Mouse (Mus musculus) left cerebral cortex, postnatal 10 days (tissue): Measurements from ENCODE around the gene Il17c. TPM values are rescaled to one million over a fixed set of nuclear protein-coding genes. Genes with fewer than 3 reads are reported as not detected.

Source experiments
- DNase-seq, 2 experiments: peaks; one replicate each; pipeline ENCODE4 v3.0.0; 2021 to 2022; ENCODE audit warnings: low spot score in 2 of 2, mixed read lengths in 1 of 2; ENCODE audit errors: extremely low spot score in 1 of 2
- intact Hi-C: fragments of 180-260 bp; cut with DNase I; formaldehyde crosslinking; loops from one replicate; pipeline ENCODE4 v1.15.1; 2025
- total RNA-seq, 2 experiments: library from RNA; stranded (reverse); gene quantifications; 2 replicates each; pipeline ENCODE4 v1.2.3; 2021

Gene Il17c
- total RNA-seq, 2 experiments from 2014 or later, result not detected

DNA sequence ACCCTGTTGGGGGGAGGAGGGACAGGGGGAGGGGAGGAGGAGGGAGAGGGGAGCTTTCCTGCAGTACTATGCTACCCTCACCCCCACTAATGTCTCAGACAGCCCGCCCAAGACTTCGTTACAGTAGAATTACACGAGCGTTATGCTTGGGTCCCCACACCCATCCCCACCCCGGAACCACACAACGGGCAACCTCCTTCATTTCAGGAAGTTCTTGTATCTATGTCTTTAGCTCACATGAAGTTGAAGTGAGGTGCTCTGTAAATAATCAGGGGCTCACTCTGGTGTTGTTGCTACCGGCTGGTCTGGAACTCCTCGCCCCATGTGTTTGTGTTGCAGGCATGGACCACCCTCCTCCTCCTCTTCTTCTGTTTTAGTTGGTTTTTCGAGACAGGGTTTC, 6.3 kb downstream of the Il17c start:
- intact Hi-C loops, result no loop called here
- no peak for DNase-seq

DNA sequence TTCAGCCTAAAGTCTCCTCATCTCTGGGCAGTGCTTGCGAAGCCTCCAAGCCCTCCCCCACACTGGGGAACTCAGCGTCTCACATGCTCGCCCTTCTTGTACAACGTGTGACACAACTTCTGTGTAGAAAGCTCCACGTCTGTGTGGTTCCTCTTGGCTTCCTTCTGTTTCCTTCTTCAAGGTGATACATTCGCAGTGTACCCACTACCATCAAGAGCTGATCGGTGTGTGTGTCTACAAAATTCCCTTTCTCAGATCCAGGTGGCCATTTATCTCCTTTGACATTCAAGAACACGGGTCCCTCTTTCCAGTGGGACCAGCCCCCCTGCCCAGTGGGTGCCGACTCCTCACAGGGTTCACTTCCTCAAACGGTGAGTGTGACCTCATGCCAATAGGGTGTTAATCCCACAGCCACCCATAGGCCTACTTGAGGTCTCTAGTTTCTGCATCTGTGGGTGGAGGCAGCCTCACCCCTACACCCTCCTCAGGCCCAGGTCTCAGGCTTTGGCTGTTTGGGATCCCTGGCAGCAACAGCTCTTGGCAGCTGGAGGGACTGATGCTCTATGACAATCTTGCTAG, 8.3 kb downstream of the Il17c start:
- intact Hi-C loops, result no loop called here

DNA sequence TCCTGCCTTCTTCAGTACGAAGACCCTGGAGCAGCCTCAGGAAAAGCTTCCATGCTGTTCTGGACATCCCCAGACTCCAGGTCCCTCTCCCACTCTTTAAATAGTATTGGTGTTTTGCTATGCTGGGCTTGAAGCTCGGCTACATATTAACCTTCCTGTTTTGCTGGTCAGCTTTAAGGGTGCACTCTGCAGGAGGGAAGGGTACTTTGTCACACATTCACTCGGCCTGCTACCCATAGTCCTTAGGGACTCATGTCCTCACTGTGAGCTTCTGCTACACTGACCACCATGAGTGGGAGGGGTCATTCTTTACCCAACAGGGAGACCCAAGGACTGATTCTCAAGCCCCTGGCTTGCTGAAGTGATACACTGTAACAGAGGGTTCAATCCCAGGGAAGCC, 8.8 kb downstream of the Il17c start:
- DNase-seq, result no peak
- intact Hi-C loops, result no loop called here

More for the DNA sequence above, 8.3 kb downstream of the Il17c start:
- no peak for DNase-seq

DNA sequence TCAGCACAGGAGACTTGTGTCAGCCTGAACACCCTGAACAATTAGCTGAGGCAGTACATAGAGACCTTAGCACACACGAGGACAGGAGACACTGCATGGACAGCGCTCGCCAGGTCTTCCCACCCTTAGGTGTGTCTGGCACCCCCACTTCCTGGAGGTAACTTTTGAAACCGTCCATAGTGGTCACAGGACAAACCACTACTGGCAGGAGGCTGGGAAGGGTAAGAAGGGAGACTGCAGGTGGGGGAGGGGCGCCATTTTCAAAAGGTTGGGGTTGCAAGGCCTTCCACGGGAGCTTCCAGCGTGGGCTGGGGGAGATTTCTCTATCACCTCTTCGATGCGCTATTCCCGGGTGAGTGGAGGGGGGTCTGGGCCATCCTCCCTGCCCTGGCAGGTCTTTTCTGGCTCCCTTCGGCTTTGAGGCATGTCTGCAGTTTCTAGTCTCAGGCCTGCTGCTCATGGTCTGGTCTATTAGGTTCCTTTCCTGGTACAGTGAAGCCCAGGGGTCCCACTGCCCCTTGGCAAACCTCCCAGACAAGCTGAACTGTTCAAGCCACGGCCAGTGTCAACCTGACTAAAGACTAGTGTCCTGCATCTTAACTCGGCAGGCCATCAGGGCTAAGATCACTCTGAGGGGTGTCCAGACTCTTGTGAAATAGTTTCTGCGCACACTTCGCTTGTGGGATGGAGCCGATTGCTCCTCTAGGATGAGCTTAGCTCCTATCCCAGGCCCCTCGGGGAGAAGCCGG, 10.0 kb downstream of the Il17c start:
- no peak for DNase-seq
- intact Hi-C loops, result no loop called here

DNA sequence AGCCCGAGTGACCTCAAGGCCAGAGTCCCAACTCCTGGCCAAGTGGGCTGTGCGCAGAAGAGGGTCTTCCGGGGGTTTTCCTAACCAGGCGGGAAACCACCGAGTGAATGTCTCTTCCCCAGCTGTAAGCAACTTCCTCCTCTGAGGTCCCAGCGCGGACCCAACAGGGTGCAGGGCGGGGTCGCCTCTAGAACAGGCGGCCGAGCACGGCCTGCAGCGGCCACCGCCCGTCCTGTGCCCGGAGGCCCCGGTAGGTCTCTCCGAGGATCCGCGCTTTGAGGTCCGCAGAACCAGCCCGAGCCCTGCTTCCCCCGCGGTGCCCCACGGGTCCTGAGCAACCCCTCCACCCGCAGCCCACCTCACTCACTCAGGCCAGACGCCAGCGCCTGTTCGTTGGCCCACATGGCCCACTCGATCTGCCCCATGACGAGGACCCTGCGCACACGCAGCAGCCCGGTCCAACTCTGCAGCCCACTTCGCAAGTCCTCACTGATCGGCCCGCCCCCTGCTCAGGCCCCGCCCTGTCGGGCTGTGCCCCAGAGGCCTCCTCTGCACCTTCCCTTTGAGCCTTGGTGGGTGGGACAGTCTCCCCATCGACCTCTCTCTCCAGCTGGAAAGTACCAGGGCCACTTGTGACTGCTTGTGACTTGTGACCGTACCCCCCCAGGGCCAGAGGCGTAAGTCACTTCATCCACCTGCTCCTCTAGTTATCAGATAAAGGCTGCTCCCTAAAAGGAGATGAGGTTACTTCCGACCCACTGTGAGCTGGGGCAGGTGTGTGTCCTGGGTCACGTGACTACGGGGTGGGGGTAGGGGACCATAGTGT, 10.8 kb downstream of the Il17c start, which contains the start of gene Cyba:
Gene Cyba (minus strand): TSS at position 488 of the 826 bp plus-strand sequence.
- intact Hi-C loops, result no loop called here

DNA sequence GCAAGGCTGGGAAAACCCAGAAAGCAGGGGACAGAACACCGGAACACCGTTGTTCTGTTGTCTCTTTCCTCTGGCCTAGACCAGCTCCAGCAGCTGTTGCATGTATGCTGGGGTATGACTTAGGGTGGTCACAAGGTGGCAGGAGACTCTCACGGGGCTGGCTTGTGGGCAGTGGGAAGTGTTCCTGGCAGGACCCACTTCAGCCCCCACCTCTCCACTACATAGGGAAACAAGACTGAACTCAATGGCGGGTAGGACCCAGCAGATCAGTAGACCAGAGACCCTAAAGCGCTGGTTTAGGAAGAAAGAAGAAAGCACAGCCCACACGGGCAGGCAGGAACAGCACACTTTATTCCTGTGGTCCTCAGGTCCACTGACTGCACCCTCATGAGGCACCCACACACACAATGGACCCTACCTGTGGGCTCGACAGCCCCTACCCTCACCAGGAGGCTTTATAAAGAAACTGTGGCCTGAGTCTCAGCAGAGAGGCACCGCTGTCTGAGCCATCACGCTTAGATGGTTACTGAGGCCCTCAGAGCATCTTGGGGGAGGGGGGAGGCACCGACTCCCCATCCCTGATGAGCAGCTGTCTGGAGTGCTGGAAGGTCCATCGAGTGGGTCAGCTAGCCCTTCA, 11.6 kb downstream of the Il17c start:
- no peak for DNase-seq
- intact Hi-C loops, result no loop called here

More for the DNA sequence above, 10.8 kb downstream of the Il17c start, which contains the start of gene Cyba:
- peak in 1 of 2 experiments; percentile 84 for DNase-seq

DNA sequence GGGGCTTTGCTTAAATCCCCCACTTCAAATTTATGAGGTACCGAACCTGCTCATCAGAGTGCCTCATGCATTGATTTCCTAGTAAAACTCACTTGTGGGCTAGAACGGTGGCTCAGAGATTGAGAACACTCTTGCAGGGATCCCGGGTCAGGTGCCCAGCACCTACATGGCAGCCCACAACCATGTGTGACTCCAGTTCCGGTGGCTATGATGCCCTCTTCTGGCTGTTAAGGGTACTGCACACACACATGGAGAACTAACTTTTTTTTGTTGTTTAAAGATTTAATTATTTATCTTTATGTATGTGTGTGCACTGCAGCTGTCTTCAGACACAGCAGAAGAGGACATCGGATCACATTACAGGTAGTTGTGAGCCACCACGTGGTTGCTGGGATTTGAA, 13.6 kb downstream of the Il17c start:
- DNase-seq, result no peak
- intact Hi-C loops, result no loop called here

DNA sequence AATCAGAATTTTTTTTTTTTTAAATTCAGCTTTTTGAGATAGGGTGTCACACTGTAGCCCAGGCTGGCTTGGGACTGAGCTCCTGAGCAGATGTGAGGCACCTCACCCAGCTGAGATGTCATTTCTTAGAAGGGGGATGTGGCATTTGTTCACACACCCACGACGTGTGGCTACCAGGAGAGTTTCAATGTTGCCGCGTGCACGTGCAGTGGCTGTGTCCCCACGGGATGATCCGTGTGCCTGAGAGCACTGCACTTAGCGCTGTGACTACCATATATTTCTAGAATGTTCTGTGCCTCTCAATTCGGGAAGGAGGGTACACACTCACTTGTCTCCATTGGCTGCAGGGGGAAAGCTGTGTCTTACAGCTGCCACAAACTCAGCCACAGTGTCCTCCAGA, 14.3 kb downstream of the Il17c start:
- intact Hi-C loops, result no loop called here

DNA sequence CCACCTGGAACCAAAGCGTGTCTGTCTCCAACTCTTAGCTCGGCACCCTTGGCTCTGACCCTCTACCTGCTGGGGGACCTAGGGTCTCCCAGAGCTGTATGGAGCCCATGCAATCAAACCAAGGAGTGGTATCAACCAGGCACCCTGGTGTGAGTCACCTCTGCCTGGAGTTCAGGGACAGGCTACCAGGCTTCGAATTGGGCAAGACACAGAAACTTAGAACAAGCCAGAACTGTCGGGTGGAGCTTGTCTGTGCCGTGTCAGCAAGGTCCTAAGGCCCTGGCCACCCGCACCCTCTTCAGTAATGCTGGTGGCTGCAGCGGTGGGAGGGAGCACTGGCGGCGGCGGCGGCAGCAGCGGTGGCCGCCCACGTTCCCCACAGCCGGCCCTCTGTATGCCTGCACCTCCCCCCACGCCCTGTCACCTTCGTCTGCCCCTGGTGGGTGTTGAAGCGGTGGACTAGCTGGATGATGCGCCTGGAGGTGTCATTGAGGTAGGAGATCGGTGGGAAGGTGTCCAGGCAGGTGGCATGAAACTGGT, 14.8 kb downstream of the Il17c start:
- no peak for DNase-seq
- intact Hi-C loops, result no loop called here

More for the DNA sequence above, 14.3 kb downstream of the Il17c start:
- no peak for DNase-seq

DNA sequence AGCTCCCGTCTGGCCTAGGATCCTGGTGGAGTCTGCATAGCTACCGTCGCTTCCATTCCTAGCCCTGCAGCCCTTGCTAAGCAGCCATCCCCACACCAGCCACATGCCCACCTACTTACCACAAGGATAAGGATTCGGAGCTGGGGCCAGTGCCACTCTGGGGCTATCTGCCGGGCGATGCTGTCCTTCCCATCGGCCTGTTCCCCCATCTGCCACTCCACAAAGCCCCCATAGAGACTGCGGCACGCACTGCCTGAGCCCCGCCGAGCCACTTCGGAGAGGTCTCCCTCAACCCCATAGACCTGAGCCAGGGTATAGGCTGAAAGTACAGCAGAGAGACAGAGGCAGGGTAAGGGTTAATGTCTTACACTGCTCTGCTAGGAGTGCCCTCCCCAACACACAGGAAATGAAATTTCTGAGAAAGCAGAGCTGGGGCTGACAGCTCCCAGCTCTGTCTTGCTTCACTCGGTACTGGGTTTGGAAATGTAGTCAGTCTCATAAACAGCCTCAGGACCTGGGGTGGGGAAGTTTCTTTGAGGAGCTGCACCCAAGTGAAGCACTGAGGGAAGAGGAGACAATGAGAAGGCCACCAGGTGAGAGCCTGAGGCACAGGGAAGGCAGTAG, 16.0 kb downstream of the Il17c start:
- intact Hi-C loops, result no loop called here
- no peak for DNase-seq

DNA sequence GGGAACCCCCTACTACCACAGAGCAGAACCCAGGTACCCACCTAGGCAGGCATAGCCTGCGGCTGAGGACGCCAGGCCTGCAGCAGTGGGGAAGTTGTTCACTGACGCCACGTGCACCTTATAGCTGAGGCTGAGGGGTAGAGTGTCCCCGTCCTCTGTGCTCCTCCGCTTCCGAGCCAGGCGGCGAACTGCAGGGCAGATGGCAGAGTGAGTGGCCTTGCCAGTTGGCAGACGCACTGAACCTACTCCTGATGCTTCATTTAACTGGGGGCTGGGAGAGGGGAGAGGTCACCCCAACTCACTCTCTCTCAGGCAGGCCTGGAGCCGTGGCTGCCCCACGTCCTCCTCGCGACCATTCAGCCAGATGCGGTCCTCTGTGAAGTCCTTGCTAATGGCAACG, 17.5 kb downstream of the Il17c start:
- intact Hi-C loops, result no loop called here
- DNase-seq, result no peak

DNA sequence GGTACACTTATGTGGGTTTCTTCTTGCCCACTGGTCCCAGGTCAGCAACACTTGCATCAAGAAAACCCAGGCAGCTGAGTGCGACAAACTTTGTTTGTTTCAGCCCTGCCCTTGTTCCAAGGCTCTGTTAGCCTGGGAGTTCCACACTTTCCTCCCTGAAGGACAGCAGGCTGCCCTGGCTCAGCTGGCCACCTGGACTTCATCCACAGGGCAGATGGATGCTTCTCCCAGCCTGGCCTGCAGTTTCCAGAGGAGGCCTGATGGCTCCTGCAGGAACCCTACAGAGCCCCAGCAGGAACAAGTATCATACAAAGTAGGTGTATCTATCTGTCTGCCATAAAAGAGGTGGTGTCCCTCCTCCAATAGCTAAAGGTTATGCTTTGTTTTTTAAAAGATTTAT, 19.5 kb downstream of the Il17c start:
- intact Hi-C loops, result no loop called here
- DNase-seq, result no peak

DNA sequence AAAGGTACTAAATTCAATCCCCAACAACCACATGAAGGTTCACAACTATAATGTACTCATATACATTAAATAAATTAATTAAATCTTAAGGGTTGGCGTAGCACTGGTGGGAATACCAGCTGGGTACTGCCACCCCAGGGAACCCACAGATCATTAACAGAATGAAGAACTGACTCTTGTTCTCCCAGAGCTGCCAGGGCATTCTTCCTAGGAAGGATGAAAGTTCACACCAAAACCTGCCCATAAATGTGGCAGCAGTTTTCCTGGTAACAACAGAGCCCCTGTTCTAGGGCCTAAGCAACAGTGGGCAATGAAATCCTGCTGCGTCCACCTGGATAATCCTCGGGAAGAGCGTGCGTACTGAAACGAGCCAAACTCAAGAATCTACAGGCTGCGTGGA, 20.5 kb downstream of the Il17c start:
- intact Hi-C loops, result no loop called here
- DNase-seq, result no peak

DNA sequence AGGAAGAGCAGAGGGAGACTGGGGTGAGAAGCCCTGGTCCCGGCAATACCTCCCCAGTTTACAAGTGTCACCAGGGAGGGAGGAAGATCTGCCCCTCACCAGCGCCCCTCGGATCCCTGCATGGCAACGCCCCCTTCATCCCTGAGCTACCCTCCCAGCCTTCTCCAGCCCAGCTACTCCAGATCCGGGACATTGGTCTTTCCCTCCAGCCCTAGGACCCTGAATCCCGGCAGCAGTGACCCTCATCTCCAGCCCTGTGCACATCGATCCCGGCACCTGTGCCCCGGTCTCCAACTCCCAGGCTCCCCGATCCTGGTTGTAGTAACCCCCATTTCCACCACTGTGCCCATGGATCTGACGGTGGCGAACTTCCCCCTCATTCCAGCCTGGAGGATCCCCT, 21.0 kb downstream of the Il17c start:
- intact Hi-C loops, result no loop called here
- no peak for DNase-seq

DNA sequence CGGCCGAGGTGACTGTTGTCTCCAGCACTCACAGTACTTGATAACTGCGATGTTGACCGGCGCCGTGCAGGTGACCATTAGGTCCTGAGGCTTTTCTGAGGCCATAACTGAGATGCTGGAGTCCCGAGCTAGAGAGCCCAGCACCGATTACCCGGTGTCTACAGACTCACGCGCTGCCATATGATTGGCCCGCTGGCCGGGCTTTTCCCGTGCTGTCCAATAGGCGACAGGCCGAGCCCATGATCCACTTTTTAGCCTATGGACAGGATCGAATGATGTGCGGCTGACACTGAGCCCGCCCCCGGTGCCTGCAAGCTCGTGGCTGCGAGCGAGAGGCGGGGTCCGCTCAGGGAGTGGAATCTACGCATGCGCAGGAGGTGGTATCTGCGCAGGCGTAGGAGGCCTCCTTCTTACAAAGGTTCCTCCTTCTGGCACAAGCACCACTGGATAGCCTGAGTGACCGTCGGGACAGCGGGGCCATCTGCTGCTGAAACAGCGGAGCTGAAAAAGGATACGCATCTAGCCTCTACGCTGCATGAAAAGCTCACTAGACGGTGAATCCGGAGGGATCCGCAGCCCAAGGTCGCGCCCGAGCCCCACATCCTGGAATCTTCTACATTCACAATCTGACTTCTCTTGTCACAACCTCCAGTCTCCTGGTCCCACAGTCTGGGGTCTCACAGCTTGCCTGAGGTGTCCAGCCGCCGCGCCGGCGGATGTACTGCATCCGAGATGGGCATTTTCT, 21.6 kb downstream of the Il17c start, which contains the start of gene Mvd:
Gene Mvd (minus strand): TSS at position 161 of the 745 bp plus-strand sequence.
- peak; percentile 99 to 100 for DNase-seq
- intact Hi-C loops, result no loop called here

DNA sequence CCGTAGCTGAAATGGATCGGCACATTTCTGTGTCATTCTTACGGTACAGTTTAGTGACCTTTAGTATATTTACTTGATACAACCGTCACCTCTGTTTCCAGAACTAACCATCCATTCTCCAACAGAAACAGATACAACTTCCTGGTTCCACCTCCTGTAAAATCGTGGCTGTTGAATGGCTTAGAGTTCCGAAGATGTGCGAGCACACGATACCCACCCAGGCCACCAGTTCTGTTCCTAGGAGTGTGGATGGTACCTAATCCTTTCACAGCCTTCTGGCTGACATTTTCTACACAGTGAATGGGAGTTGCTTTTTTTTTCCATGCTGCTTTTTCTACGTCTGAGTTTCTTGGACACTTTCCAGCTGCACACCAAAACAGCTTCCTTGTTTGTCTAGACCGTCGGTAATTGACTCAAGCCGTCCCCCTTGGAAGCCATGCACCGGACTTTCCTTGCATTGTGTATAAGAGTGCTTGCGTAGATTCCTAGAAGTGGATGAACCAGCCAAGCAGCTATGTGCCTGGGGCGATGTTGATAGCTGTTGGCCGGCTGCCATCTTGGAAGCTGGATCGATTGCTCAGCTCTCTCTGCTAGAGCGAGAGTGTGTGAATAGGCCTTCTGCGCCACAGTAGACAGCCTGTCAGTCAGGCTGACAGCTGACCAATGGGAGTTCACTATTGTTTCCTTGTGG, 22.4 kb downstream of the Il17c start:
- intact Hi-C loops, result no loop called here
- DNase-seq, result peak; percentile 84 to 90

DNA sequence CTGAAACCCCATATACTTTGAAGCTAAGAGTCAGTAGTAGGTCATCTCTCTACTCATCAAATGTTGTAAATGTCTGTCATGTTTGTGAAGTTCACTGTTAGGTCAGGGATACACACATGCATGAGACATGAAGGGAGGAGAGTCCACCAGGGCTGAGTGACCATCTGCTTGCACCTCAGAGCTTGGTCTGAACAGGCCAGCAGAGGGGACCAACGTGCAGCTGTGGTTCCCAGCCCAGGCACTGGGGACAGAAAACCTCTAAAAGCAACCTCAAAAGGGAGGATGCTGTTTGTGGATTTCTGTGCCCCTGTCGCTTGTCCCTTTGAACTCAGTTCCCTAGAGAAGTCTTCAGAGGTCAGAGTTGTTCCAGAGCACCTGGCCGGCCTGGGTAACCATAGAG, 23.4 kb downstream of the Il17c start:
- intact Hi-C loops, result no loop called here
- no peak for DNase-seq
